Mouse (Mus musculus): Measurements from ENCODE around the gene Rab36. TPM values are rescaled to one million over a fixed set of nuclear protein-coding genes. Genes with fewer than 3 reads are reported as not detected.

Rab36 gene
- total and polyA plus RNA-seq, 3 experiments = not detected

GRCm38 (mm10) chr10:75063301-75063965, 26.6 kb downstream of the Rab36 start:
- no peaks in the 10 kb centered on the region for H3K9me3 ChIP-seq (replicated peaks; ENCODE audit: insufficient read depth, low read length)
- H3K4me3 ChIP-seq (ENCODE audit: control insufficient read depth in 1 of 2, insufficient read depth in 1 of 2, low read depth in 2 of 2, low read length in 2 of 2) = no peak overlapping the region

GRCm38 (mm10) chr10:75065691-75066090, 28.8 kb downstream of the Rab36 start:
- Histone ChIP-seq H3K4me3 (ENCODE audit: control insufficient read depth in 1 of 2, insufficient read depth in 1 of 2, low read depth in 2 of 2, low read length in 2 of 2) (no peak overlapping the region), H3K27me3 (ENCODE audit: control insufficient read depth in 1 of 2, insufficient read depth in 2 of 2, low read length in 2 of 2) (no peaks in the 10 kb centered on the region; a peak in 1 of 4 replicates), H3K9ac (ENCODE audit: control insufficient read depth, low read depth, low read length, poor library complexity, severe bottlenecking) (no peak overlapping the region), H3K79me2 (ENCODE audit: control insufficient read depth, insufficient read depth, low read length, poor library complexity) (no peaks in the 10 kb centered on the region), H3K4me1 (ENCODE audit: control insufficient read depth in 1 of 2, insufficient read depth in 2 of 2, low read length in 2 of 2) (no peaks in the 10 kb centered on the region), H3K9me3 (replicated peaks; ENCODE audit: insufficient read depth, low read length) (no peaks in the 10 kb centered on the region), H3K27ac (ENCODE audit: control insufficient read depth, low read depth, low read length) (no peak overlapping the region), H3K36me3 (ENCODE audit: control insufficient read depth in 1 of 2, insufficient read depth in 2 of 2, low read length in 2 of 2) (no peaks in the 10 kb centered on the region)
- DNase-seq (ENCODE audit: low read depth, low spot score) = no peak
- TF ChIP-seq USF1 (IDR thresholded peaks at IDR 0.05; ENCODE audit: low read depth, low read length) (no peak), SIN3A (IDR thresholded peaks at IDR 0.05; ENCODE audit: low read length) (no peak), MXI1 (IDR thresholded peaks at IDR 0.05; ENCODE audit: low read depth, low read length) (no peak), CHD1 (IDR thresholded peaks at IDR 0.05; ENCODE audit: low read depth, low read length) (no peak), MAX (IDR thresholded peaks at IDR 0.05; ENCODE audit: low read length) (no peak), TAL1 (IDR thresholded peaks at IDR 0.05; ENCODE audit: low read length) (no peak), SMC3 (IDR thresholded peaks at IDR 0.05; ENCODE audit: low read depth, low read length) (no peak), UBTF (IDR thresholded peaks at IDR 0.05; ENCODE audit: borderline replicate concordance, insufficient read depth, low read depth, low read length) (no peak), MAZ (IDR thresholded peaks at IDR 0.05; ENCODE audit: low read depth, low read length) (no peak), MEF2A (IDR thresholded peaks at IDR 0.05; ENCODE audit: extremely low read depth, insufficient replicate concordance, low read depth, low read length, poor library complexity, severe bottlenecking) (no peak), RCOR1 (IDR thresholded peaks at IDR 0.05; ENCODE audit: low read depth, low read length) (no peak)

More at GRCm38 (mm10) chr10:75063301-75063965, 26.6 kb downstream of the Rab36 start:
- Histone ChIP-seq H3K36me3 (ENCODE audit: control insufficient read depth in 1 of 2, insufficient read depth in 2 of 2, low read length in 2 of 2) (no peaks in the 10 kb centered on the region), H3K27me3 (ENCODE audit: control insufficient read depth in 1 of 2, insufficient read depth in 2 of 2, low read length in 2 of 2) (no peaks in the 10 kb centered on the region; a peak in 1 of 4 replicates), H3K79me2 (ENCODE audit: control insufficient read depth, insufficient read depth, low read length, poor library complexity) (no peaks in the 10 kb centered on the region), H3K9ac (ENCODE audit: control insufficient read depth, low read depth, low read length, poor library complexity, severe bottlenecking) (no peak overlapping the region), H3K27ac (ENCODE audit: control insufficient read depth, low read depth, low read length) (no peak overlapping the region), H3K4me1 (ENCODE audit: control insufficient read depth in 1 of 2, insufficient read depth in 2 of 2, low read length in 2 of 2) (no peaks in the 10 kb centered on the region)
- TF ChIP-seq BHLHE40 (IDR thresholded peaks at IDR 0.05; ENCODE audit: borderline replicate concordance, low read depth, low read length) = no peak
- no peak for TF ChIP-seq CTCF (IDR thresholded peaks at IDR 0.05 in 2 of 3, conservative IDR thresholded peaks at IDR 0.05 in 1 of 3; ENCODE audit: control insufficient read depth in 1 of 3, insufficient read depth in 1 of 3, low read depth in 2 of 3, low read length in 3 of 3, poor library complexity in 1 of 3, severe bottlenecking in 1 of 3)
- TF ChIP-seq TCF12 (IDR thresholded peaks at IDR 0.05; ENCODE audit: low read depth, low read length) = no peak
- TF ChIP-seq EP300 (IDR thresholded peaks at IDR 0.05; ENCODE audit: low read depth in 1 of 2, low read length in 2 of 2) = no peak
- no peak for TF ChIP-seq UBTF (IDR thresholded peaks at IDR 0.05; ENCODE audit: borderline replicate concordance, insufficient read depth, low read depth, low read length)
- TF ChIP-seq MAX (IDR thresholded peaks at IDR 0.05; ENCODE audit: low read length) = no peak
- no peak for TF ChIP-seq ZNF384 (IDR thresholded peaks at IDR 0.05; ENCODE audit: low read depth, low read length)
- TF ChIP-seq SIN3A (IDR thresholded peaks at IDR 0.05; ENCODE audit: low read length) = no peak
- TF ChIP-seq ZC3H11A (IDR thresholded peaks at IDR 0.05; ENCODE audit: low read depth, low read length) = no peak
- TF ChIP-seq E2F4 (IDR thresholded peaks at IDR 0.05; ENCODE audit: borderline replicate concordance, low read depth, low read length) = no peak
- no peak for TF ChIP-seq USF2 (IDR thresholded peaks at IDR 0.05; ENCODE audit: borderline replicate concordance in 1 of 2, insufficient read depth in 1 of 2, low read depth in 1 of 2, low read length in 2 of 2)
- TF ChIP-seq RAD21 (IDR thresholded peaks at IDR 0.05; ENCODE audit: low read depth, low read length) = no peak
- DNase-seq (ENCODE audit: low read depth, low spot score) = no peak
